Mouse (Mus musculus): Measurements from ENCODE around the gene Riox1.

- no peak for TF ChIP-seq CTCF (IDR thresholded peaks at IDR 0.05; ENCODE audit: low read depth, low read length)
- no peak for TF ChIP-seq POLR2A (IDR thresholded peaks at IDR 0.05; ENCODE audit: insufficient read depth, low read length)
Observed at GRCm38 (mm10) chr12:83929186-83929804, 21.1 kb upstream of the Riox1 start.
